Mouse (Mus musculus) frontal cortex, postnatal 10 days (tissue): ENCODE data around the gene Ccdc33.

Source experiments
- DNase-seq, 2 experiments: peaks; one replicate each; pipeline ENCODE4 v3.0.0; 2022; ENCODE audit warnings: low spot score in 2 of 2, mixed read lengths in 1 of 2

Gene Ccdc33

DNA sequence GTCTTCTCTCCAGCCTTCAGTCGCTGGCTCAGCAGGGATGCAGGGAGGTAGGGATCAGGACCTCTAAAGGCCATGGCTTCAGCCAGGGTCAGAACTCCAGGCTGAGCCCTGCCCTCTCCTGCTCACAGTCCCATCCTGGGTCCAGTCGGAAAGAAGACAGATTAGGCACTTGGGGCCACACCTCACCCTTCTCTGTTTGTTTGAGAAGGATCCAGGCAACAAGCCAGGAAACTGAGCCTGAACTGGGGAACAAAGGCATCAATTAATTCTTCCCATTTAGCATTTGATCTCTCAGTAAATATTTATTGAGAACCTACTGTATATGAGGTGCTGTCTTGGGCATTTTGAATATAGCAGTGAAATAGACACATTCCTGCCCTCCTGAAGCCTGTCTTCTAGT, at the start of gene Ccdc33:
Gene Ccdc33, minus strand, starts transcription at position 153 of the 400 bp plus-strand sequence.
- no peak for DNase-seq

GRCm38 (mm10) chr9:58165779-58166178, 47.2 kb upstream of the Ccdc33 start:
- no peak for DNase-seq

DNA sequence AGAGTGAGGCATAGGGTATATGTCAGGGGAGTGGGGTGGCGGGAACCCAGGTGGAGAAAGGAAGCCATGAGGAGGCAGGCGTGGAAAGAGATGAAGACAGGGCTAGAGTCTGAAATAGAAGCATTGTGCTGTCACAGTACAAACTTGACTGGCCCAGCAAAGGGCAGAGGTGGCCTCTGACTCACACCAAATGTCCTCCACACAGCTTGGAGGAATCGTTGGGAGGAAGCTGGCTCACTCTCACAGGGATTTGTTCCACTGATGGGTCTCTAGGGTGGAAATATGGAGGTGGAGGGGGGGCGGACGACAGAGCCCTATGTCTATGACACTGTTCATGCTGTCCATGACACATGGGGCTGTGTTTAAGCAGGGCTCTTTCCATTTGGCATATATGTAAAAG, 44.5 kb upstream of the Ccdc33 start:
- DNase-seq = no peak

DNA sequence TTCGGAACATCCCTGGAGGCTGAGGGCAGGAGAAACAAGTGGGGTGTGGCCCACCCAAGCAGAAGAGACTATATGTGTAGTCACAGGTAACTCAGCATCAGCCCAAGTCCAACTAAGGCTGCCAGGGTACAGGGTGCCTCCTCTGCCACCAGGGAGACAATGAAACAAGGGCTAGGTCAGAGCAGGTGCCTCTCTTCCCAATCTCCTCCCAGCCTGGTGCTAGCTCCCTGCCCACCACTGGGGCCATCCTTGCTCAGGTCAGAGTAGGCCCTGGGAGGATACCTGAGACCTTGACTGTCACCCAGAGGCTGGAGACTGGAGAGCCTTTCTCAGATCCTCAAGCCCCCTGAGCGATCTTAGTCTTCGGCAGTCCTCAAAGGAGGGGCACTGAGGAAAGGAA, 43.5 kb upstream of the Ccdc33 start:
- no peak for DNase-seq

DNA sequence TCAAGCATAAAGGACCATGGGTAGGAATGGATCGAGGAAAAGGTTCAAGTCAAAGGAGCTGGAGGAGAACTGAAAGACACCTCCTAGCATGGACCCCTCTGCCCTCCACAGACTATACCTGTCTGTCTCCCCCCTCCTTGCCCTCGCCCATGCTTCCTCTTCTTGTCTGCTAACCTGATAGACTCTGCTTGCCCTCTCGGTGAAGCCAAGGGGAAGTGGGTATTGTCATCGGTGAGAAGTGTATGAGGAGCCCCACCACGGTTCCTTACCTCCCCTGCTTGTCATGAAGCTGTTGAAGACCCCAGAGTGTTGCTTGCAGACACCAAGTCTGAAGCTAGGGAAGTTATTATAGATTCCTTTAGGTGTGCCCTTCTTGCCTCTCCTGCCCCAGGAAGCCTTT, 41.7 kb upstream of the Ccdc33 start:
- no peak for DNase-seq

DNA sequence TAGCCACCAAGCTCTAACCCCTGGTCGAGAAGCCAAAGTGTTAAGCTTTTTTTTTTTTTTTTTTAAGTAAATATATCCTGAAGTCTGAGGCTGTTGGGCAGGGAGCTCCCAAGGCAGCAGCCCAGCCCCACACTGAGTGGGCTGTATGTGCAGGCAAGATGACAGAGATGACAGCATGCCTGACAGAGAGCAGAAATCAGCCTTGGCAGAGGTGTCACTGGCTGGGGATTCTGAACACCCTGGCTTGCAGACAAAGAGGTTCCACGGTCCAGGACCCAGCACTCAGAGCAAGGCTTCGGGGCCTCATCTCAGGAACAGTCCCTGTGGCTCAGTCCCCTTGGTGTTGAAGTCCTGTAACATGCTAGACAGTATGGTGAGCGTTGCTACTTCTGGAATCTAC, 41.2 kb upstream of the Ccdc33 start:
- DNase-seq = peak in 1 of 2 experiments; percentile 39

DNA sequence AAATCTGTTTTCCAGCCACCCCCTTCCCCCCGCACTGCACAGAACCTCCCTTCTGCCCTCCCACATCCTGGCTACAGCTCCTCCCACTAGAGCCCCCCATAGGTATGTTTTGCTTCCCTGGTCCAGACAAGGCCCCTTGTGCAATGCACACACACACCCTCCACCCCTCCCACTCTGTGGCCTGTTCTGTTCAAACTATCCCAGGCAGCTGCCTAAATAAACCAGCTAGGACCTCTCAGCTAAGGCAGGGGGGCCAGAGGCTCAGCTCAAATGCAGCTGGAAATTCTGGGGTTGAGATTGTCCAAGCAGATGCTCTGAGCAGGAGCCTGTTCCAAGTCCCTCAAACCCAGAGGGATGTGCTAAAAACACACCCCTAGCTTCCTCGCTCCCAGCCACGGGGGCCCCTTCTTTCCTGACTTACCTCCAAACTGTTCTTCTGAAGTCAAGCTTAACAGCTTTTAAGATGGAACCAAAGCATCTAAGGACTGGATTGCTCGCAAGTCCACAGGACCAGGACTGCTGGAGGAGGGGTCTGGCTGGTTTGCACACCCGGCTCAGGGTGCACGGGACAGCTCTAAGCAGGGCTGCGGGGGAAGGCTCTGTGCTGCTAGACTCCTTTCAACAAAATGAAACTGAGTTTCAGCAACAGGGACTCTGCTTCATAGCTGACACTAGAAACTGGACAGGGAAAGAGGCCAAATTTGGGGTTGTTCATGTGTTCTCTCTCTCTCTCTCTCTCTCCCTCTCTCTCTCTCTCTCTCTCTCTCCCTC, 40.1 kb upstream of the Ccdc33 start:
- no peak for DNase-seq

DNA sequence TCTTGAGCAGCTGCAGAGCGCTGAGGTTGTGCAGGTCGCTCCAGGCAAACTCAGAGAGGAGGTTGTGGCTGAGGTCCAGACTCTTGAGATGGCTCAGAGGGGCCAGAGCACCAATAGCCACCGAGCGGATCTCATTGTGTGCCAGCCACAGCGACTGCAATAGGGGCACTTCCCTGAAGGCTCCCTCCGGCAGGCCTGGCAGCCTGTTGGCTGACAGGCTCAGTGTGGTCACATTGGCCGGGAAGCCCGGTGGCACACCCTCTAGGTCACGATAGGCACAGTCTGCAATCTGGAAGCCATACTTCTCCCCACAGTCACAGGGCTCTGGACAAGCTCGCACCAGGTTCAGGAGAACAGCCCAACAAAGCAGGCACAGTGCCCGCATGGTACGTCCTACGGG, 39.2 kb upstream of the Ccdc33 start:
- no peak for DNase-seq

- DNase-seq = no peak
Observed at GRCm38 (mm10) chr9:58156819-58157560, 38.4 kb upstream of the Ccdc33 start.

DNA sequence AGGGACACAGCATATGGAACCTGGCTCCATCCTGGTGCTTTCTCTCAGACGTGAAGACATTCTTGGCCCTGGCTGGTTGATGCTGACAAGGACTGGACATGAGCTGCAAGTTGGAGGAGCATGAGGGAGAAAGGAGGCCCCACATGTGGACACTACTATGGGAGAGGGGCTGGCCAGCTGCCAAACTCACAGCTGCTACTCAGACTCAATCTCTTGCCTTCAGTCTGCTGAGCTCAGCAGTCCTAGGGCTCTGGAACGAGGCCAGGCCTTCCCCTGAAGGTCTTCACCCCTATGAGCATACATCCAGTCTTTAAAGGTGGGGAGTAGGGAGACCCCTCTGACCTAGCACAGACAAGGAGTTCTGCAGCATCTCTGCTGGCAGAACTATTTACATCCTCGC, 36.7 kb upstream of the Ccdc33 start:
- DNase-seq = no peak

GRCm38 (mm10) chr9:58153095-58153494, 34.5 kb upstream of the Ccdc33 start:
- no peak for DNase-seq

GRCm38 (mm10) chr9:58150733-58151361, 32.2 kb upstream of the Ccdc33 start:
- no peak for DNase-seq

DNA sequence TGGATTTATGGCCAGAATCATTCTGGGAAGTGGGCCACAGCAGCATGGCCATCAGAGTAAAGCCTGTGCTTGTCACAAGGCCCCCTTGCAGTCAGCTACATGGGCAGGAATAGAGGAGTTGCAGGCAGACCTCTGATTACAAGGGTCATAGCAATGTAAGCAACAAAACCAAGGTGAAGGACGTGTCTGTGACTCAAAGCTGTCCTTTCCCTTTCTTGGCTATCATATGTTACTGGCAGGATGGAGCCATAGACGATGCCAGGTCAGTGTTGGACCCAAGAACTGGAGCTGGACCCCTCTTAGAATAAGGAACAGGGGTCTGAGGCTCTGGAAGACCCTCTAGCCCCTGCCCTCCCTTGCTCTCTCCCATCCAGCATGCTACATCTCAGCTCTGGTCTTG, 30.2 kb upstream of the Ccdc33 start:
- DNase-seq = no peak

GRCm38 (mm10) chr9:58145417-58145816, 26.8 kb upstream of the Ccdc33 start:
- DNase-seq = no peak

DNA sequence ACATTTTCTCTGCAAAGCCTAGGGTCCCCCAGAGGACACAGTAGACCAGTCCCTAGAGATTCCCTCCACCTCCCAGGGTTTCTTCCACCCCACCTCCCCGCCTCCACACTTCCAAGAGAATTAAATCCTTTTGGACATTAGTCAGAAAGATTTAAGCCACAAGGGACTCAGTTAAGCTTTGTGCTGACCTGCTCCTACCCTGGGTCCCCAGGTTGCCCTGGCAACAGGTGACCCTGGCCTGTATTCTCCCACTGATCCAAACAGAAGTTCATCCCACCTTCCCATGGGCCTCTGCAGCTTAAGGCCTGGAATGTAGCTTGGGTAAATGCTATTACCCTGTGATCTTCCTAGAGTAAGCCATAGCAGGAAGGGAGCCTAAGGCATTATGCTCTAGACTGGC, 26.0 kb upstream of the Ccdc33 start:
- DNase-seq = no peak

DNA sequence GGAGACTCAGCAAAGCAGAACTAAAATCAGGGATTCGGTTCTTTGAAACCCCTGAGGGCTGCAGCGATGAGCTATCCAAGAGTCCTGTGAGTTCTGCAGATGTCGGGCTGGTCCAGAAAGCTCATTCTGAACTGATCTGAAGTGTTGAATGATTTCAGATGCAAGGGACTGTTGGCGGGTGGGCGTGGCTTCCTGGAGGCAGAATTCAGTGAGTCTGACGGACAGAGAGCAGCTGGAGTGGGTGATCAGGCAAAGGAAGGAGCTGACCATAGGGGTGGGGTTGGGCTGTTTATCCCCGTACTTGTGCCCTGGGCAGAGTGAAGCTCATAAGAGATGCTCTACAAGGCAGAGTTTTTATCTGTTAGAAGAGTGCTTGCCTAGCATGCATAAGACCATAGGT, 24.8 kb upstream of the Ccdc33 start:
- no peak for DNase-seq

DNA sequence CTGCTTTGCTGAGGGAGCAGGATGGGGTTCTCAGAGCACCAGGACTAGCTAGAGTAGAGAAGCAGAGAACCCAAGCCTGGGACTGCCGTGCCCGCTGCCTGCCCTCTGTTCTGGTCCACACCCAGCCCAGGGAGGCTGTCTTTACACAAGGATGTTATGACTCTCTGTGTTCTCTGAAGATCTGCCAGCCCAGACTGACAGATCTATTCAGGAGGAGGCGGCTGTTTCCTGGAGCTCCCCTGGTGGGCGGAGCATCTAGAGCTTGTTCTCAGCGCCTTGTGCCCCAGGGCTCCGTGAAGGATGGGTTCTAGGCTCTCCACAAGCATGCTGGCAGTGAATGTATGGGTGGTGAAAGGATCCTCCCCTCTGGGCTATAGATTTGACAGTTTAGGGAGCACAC, 21.3 kb upstream of the Ccdc33 start:
- peak in 1 of 2 experiments; percentile 32 for DNase-seq

DNA sequence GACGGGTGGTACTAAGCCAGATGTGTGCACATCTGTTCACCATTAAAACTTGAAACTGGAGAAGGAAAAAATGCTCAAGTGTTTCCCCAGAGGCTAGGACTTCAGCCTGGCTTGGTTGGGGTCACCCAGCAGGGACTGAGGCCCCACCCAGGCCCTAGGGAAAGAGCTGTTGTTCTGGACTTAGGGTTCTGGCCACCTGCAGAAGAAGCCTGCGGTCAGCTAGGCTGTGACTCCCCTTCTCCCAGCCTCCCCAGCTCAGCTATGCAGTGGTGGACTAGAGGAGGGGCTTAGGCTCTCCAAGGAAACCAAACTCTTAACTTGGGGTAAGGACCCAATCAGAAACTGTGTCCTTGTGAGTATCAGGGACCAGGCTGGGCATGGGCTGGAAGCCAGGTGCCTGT, 17.3 kb upstream of the Ccdc33 start:
- no peak for DNase-seq

DNA sequence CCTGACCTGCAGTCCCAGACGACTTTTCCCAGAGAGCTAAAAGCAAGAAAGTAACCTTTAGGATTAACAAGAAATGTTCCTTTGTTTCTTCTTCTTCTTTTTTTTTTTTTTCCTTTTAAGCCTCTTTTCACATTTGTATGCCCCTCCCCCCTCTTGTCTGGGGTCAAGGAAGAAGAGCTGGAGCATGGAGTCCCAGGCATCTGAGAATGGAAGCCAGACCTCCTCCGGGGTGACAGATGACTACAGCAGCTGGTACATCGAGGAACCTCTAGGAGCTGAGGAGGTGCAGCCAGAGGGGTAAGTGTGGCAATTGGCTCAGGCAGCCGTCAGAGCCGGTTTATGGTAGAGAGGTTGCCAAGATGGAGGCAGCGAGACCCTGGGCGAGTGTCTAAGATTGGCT, 16.3 kb upstream of the Ccdc33 start:
- DNase-seq = no peak

GRCm38 (mm10) chr9:58133893-58134884, 15.6 kb upstream of the Ccdc33 start:
- DNase-seq = no peak

GRCm38 (mm10) chr9:58131735-58132134, 13.1 kb upstream of the Ccdc33 start:
- no peak for DNase-seq

GRCm38 (mm10) chr9:58130909-58131308, 12.3 kb upstream of the Ccdc33 start:
- no peak for DNase-seq
